ENCODE assay signal across 19 mouse cellular contexts in genomic region chr13:13537272-13538015, GRCm38 (mm10). TPM values are rescaled to one million over a fixed set of nuclear protein-coding genes. Genes with fewer than 3 reads are reported as not detected.
A peak's percentile ranks its signal among the peaks of the same experiment; 100 is the strongest.
DNase-seq lines count a peak whose midpoint lies in the region; ATAC-seq lines count a peak whose summit lies in the region.
"Had no signal": no experiment of that assay in that cellular context is flagged by ENCODE, and none has a peak within 500 bp of the region (broad histone marks: within the 10 kb centered on the region; RNA-seq: fewer than 3 reads in every experiment).

No protein-coding gene starts in this region.

- H3K4me2 ChIP-seq in hindbrain, embryonic 14.5 days (replicated peaks) = no peak overlapping the region
- no peak overlapping the region for H3K4me2 ChIP-seq in hindbrain, embryonic 12.5 days (replicated peaks)
- H3K4me2 ChIP-seq: embryonic facial prominence, embryonic 15.5 days; liver, embryonic 13.5 days; neural tube, embryonic 15.5 days had no signal

- H3K27me3 ChIP-seq in hindbrain, embryonic 14.5 days (ENCODE audit: control insufficient read depth, insufficient read depth, low read length) = no peaks in the 10 kb centered on the region
- no peaks in the 10 kb centered on the region for H3K27me3 ChIP-seq in hindbrain, embryonic 12.5 days
- H3K27me3 ChIP-seq: embryonic facial prominence, embryonic 15.5 days; liver, embryonic 13.5 days; neural tube, embryonic 15.5 days had no signal

- no peak overlapping the region for H3K4me3 ChIP-seq in hindbrain, embryonic 14.5 days (replicated peaks; ENCODE audit: low read length)
- H3K4me3 ChIP-seq in hindbrain, embryonic 12.5 days = no peak overlapping the region
- H3K4me3 ChIP-seq: embryonic facial prominence, embryonic 15.5 days; limb, embryonic 10.5 days; liver, embryonic 13.5 days; neural tube, embryonic 15.5 days had no signal

- 93% methylated on average over 2 of the region's 2 CpGs for WGBS in hindbrain, embryonic 14.5 days
- 77% methylated on average over 2 of the region's 2 CpGs for WGBS in hindbrain, embryonic 12.5 days

- no peak overlapping the region for H3K9ac ChIP-seq in hindbrain, embryonic 14.5 days
- no peak overlapping the region for H3K9ac ChIP-seq in hindbrain, embryonic 12.5 days
- H3K9ac ChIP-seq: embryonic facial prominence, embryonic 15.5 days; liver, embryonic 13.5 days; neural tube, embryonic 15.5 days had no signal

- ATAC-seq in hindbrain, embryonic 14.5 days (ENCODE audit: low FRiP score) = peak; percentile 37; the same call in 1 of the 2 replicates
- no peak for ATAC-seq in hindbrain, embryonic 12.5 days (ENCODE audit: low FRiP score)
- ATAC-seq in common myeloid progenitor, adult 5-6 weeks (replicated peaks; ENCODE audit: low read depth, poor library complexity, severe bottlenecking) = peak; percentile 55
- ATAC-seq in megakaryocyte progenitor cell, adult 5-6 weeks (replicated peaks; ENCODE audit: poor library complexity) = peak; percentile 29; the same call in 1 of the 2 replicates
- ATAC-seq in cerebellum, adult (ENCODE audit: insufficient number of reproducible peaks, low FRiP score, low TSS enrichment) = no peak

- no peaks in the 10 kb centered on the region for H3K4me1 ChIP-seq in hindbrain, embryonic 14.5 days (replicated peaks; ENCODE audit: control insufficient read depth, insufficient read depth, low read length)
- peaks cover 4% of the 10 kb centered on the region; the same call in 1 of the 2 replicates for H3K4me1 ChIP-seq in hindbrain, embryonic 12.5 days
- H3K4me1 ChIP-seq: embryonic facial prominence, embryonic 15.5 days; liver, embryonic 13.5 days; neural tube, embryonic 15.5 days had no signal

- no peaks in the 10 kb centered on the region for H3K36me3 ChIP-seq in hindbrain, embryonic 14.5 days (replicated peaks; ENCODE audit: control insufficient read depth, insufficient read depth)
- H3K36me3 ChIP-seq in hindbrain, embryonic 12.5 days = no peaks in the 10 kb centered on the region
- H3K36me3 ChIP-seq: embryonic facial prominence, embryonic 15.5 days; limb, embryonic 10.5 days; liver, embryonic 13.5 days; neural tube, embryonic 15.5 days had no signal

- H3K9me3 ChIP-seq in hindbrain, embryonic 14.5 days (ENCODE audit: control insufficient read depth, low read length) = no peaks in the 10 kb centered on the region
- H3K9me3 ChIP-seq in hindbrain, embryonic 12.5 days (replicated peaks) = no peaks in the 10 kb centered on the region
- H3K9me3 ChIP-seq: embryonic facial prominence, embryonic 15.5 days; limb, embryonic 10.5 days; liver, embryonic 13.5 days; neural tube, embryonic 15.5 days had no signal

- DNase-seq in hindbrain, embryonic 14.5 days (ENCODE audit: low spot score) = no peak
- peak; percentile 55 for DNase-seq in CD4-positive, CD25-positive, alpha-beta regulatory T cell, adult 2 months (ENCODE audit: low read depth, low spot score)
- no peak for DNase-seq in adrenal gland, postnatal 25 days
- no peak for DNase-seq in right cerebral cortex, adult 18-20 months
- DNase-seq: cerebellum, adult 11 months; kidney, adult 2 months; kidney, postnatal 4 days; layer of hippocampus, postnatal 36 days; liver, embryonic 13.5 days; lung, postnatal 14 days; spleen, adult 18-20 months had no signal

- no peak overlapping the region for H3K27ac ChIP-seq in hindbrain, embryonic 14.5 days
- no peak overlapping the region for H3K27ac ChIP-seq in hindbrain, embryonic 12.5 days
- H3K27ac ChIP-seq: embryonic facial prominence, embryonic 15.5 days; limb, embryonic 10.5 days; liver, embryonic 13.5 days; neural tube, embryonic 15.5 days; stomach, postnatal 0 days had no signal

RNA-seq across cellular contexts. Expression of gene Lyst, which starts 52.8 kb away (rescaled TPM):
- polyA plus RNA-seq in hindbrain, embryonic 14.5 days (2014; fragmentation: Nextera tagmentation; extraction: Ambion mirVana) = 5.0 and 6.3 TPM in 2 replicates
- polyA plus RNA-seq in hindbrain, embryonic 12.5 days (2016; fragmentation: Nextera tagmentation; extraction: Ambion mirVana) = 3.2 and 3.7 TPM in 2 replicates
- total RNA-seq in common myeloid progenitor, adult 5-6 weeks (2017) = 22.9 and 25.0 TPM in 2 replicates
- total RNA-seq in megakaryocyte progenitor cell, adult 5-6 weeks (2015) = 55.4 and 68.7 TPM in 2 replicates
- total RNA-seq in megakaryocyte progenitor cell, adult 5-6 weeks (2017) = 48.7 and 55.6 TPM in 2 replicates
- total RNA-seq in adrenal gland, postnatal 25 days (2021) = 23.8 and 41.5 TPM in 2 replicates

Comparison
In these comparisons a context has a peak if more than half of its experiments do, and no peak if none do; other contexts are left out.
1. ATAC-seq: peak in hindbrain, embryonic 14.5 days (single experiment), common myeloid progenitor, adult 5-6 weeks (single experiment) and megakaryocyte progenitor cell, adult 5-6 weeks (single experiment); none in hindbrain, embryonic 12.5 days (single experiment) and cerebellum, adult (single experiment).